Mouse (Mus musculus) adrenal gland, postnatal 0 days (tissue): ENCODE measurements around the gene Cdh3. TPM values are rescaled to one million over a fixed set of nuclear protein-coding genes. Genes with fewer than 3 reads are reported as not detected.

Experiments
- polyA plus RNA-seq: library from polyadenylated mRNA; unstranded; fragments of >200 nt; fragmentation: Nextera tagmentation; extraction: Ambion mirVana; gene quantifications from 2 replicates; pipeline ENCODE4 v1.2.1, GENCODE M21; 2015

Gene Cdh3
- polyA plus RNA-seq, result 2.3 and 3.6 TPM in 2 replicates

DNA sequence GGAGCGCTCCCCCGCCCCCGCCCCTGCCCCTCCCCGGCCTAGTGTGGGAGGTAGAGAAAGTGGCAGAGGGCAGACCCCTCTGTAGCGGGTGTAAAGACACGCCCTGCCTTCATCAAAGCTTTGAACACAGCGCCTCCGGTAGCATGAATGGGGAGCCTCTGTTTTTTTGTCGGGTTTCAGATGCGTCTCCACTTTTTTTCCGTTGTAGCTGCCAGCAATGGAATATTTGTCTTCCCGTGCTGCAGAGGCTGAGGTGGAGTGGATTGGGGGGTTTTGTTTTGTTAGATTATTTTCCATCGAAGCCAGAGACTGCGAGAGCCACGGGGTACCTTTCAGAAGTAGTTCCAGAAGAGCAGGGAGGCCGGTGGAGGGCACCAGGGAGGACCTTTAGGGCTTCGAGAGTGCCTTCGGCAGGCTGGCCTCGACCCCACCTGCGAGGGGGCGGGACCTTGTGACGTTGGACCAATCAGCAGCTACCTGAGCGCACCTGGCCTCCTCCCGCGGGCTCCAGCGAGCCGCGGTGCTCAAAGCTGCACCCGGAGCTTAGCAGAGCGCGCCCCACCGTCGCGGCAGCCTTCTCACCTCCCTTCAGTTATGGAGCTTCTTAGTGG lies at the start of gene Cdh3:
Gene Cdh3 (plus strand): TSS at position 527 of the 611 bp plus-strand sequence.

DNA sequence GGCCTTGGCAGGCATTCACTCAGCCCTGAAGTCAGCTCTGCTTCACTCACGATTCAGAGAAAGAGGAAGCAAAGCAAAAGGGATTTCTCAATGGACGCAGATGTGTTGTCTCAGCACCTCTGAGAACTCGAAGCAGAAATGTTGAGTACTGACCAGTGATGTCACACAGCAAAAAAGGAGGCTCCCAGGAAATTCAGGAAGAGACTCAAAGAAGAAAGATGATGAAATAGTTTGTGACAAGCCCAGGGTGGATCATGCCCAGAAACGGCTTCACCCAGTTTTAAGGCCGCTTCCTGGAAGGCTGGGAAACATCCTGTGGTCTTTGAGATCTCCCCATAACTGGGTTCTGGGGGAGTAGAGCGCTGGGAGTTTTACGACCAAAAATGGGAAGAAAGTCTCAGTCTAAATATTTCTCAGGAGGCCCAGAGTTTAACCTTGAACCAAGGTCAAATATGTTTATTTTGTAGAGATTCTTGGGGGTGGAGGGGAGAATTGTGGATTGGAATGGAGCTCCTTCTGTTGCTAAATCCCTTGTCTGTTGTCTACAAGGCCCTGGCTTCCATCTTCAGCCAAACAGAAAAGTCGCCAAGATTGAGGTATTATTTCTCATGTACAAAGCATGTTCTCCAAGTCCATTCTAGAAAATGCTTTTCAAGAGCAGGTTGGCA lies 10.5 kb upstream of the Cdh3 start, which contains the start of gene 6030452D12Rik:
Gene 6030452D12Rik (plus strand): TSS at position 505 of the 668 bp plus-strand sequence.

DNA sequence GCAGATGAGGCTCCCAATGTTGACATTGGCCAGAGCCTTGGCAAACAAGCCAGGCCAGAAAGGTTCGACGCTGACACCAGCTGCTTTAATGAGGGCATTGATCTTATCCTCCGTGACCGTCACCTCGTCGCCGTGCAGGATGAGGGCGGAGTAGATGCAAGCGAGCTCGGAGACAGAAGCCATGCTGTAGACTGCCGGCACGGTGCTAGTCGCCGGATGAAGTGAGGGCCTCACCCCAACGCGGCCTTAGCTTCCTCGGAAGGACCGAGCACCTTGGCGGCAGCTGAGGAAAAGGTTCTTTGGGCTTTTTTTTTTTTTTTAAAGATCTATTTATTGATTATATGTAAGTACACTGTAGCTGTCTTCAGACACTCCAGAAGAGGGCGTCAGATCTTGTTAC lies 62.5 kb downstream of the Cdh3 start, which contains the start of gene Gm10073:
Gene Gm10073 (minus strand): TSS at position 294 of the 400 bp plus-strand sequence.

DNA sequence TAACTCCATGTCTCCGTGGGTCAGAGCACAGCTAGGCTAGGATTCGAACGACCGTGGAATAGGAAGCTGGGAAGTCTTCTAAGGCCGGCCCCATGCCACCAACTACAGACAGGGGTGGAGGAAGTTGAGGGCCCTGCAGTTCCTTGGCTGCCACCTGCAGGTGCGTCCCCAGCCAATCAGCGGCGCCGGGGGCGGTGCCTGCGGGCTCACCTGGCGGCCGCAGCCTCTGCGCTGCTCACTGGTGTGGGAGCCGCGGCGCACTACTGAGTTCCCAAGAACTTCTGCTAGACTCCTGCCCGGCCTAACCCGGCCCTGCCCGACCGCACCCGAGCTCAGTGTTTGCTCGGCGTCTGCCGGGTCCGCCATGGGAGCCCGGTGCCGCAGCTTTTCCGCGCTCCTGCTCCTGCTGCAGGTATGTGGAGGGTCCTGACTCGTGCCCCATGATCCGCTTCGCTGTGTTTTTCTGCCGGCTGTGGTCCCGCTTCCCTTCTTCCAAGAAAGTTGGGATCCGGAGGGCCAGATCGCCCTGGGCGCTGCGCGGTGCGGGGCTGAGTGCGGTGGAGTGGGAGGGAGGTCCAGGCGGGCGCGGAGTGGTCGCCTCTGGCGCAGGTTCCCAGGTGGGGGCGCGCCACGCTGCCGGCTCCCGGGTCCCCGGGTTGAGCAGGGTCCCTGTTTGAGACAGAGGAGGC lies 92.6 kb downstream of the Cdh3 start, which contains the start of gene Cdh1:
Gene Cdh1 (plus strand): TSS at position 221 of the 689 bp plus-strand sequence.

Other genes starting within 250 kb of the Cdh3 start
- gene Smpd3, start 172.9 kb upstream of the Cdh3 start, polyA plus RNA-seq, result 10.8 and 20.6 TPM in 2 replicates
- 13.4 and 15.4 TPM in 2 replicates for gene Zfp90, start 95.6 kb upstream of the Cdh3 start, polyA plus RNA-seq
- gene 6030452D12Rik, start 10.4 kb upstream of the Cdh3 start, polyA plus RNA-seq, result not detected in 2 replicates
- 11.9 and 19.6 TPM in 2 replicates for gene Gm10073, start 62.6 kb downstream of the Cdh3 start, polyA plus RNA-seq
- 1.1 and 3.1 TPM in 2 replicates for gene Cdh1, start 92.5 kb downstream of the Cdh3 start, polyA plus RNA-seq
- 5.4 TPM in 2 replicates for gene Tango6, start 172.2 kb downstream of the Cdh3 start, polyA plus RNA-seq